Mouse (Mus musculus) forebrain, embryonic 14.5 days (tissue): ENCODE data around the gene Gabarap. TPM values are rescaled to one million over a fixed set of nuclear protein-coding genes. Genes with fewer than 3 reads are reported as not detected.

Source experiments
- ATAC-seq: fragments of 200-750 bp; cut with Nextera tagmentation; 2 replicates; pipeline ENCODE4 v1.8.0; 2017; ENCODE audit warnings: mild to moderate bottlenecking, moderate library complexity
- DNase-seq: peaks from one replicate; pipeline ENCODE4 v3.0.0-alpha.2; 2015; ENCODE audit warnings: low spot score
- H3K27ac ChIP-seq: fragments of 300-500 bp; sonication (generic); 2 replicates; pipeline ENCODE4 v1.5.1; 2014; ENCODE audit warnings: low read depth, mild to moderate bottlenecking, control low read depth, low read length, moderate library complexity
- H3K27me3 ChIP-seq: fragments of 300-500 bp; sonication (generic); replicated peaks from 2 replicates; pipeline ENCODE4 v1.6.1; 2014; ENCODE audit warnings: low read length, control low read depth, mixed read lengths; ENCODE audit not compliant: control insufficient read depth, insufficient read depth
- H3K36me3 ChIP-seq: fragments of 300-500 bp; sonication (generic); 2 replicates; pipeline ENCODE4 v1.6.1; 2014; ENCODE audit warnings: low read length, control low read depth; ENCODE audit not compliant: control insufficient read depth, insufficient read depth
- H3K4me1 ChIP-seq: fragments of 300-500 bp; sonication (generic); 2 replicates; pipeline ENCODE4 v1.6.1; 2014; ENCODE audit warnings: antibody characterized with exemption, low read length, control low read depth; ENCODE audit not compliant: control insufficient read depth, insufficient read depth
- H3K4me2 ChIP-seq: fragments of 300-500 bp; sonication (generic); 2 replicates; pipeline ENCODE4 v1.6.1; 2014; ENCODE audit warnings: mild to moderate bottlenecking, control low read depth, low read length
- H3K4me3 ChIP-seq: fragments of 300-500 bp; sonication (generic); 2 replicates; pipeline ENCODE4 v1.5.1; 2014; ENCODE audit warnings: low read depth, low read length, control low read depth
- H3K9ac ChIP-seq: fragments of 300-500 bp; sonication (generic); 2 replicates; pipeline ENCODE4 v1.6.1; 2014; ENCODE audit warnings: mild to moderate bottlenecking, low read length, control low read depth, moderate library complexity
- H3K9me3 ChIP-seq: fragments of 300-500 bp; sonication (generic); replicated peaks from 2 replicates; pipeline ENCODE4 v1.6.1; 2016; ENCODE audit warnings: low read length, control low read depth, mixed read lengths; ENCODE audit not compliant: control insufficient read depth
- WGBS: fragments of 180-500 bp; shearing (Covaris S2); extraction: QIAGEN DNeasy Blood & Tissue Kit; methylation state at CpG from one replicate; pipeline ENCODE4 v1.1.7; 2014; 5-methylcytosine and 5-hydroxymethylcytosine counted together
- polyA plus RNA-seq: library from polyadenylated mRNA; unstranded; fragments of >200 nt; fragmentation: Nextera tagmentation; extraction: Ambion mirVana; gene quantifications from 2 replicates; pipeline ENCODE4 v1.2.1, GENCODE M21; 2014

Gabarap gene
- polyA plus RNA-seq, 1 experiment from 2014 or later: 779 TPM

- H3K4me3 ChIP-seq: peak overlapping the region; percentile 31
- 18% methylated on average over 12 of the region's 12 CpGs for WGBS
- H3K9me3 ChIP-seq: no peaks in the 10 kb centered on the region
- peak overlapping the region; percentile 59 for H3K9ac ChIP-seq
- peaks cover 58% of the 10 kb centered on the region for H3K4me1 ChIP-seq
- no peaks in the 10 kb centered on the region for H3K27me3 ChIP-seq
- no peak for DNase-seq
- peak overlapping the region; percentile 98 for H3K27ac ChIP-seq
- H3K36me3 ChIP-seq: peaks cover 32% of the 10 kb centered on the region
- H3K4me2 ChIP-seq: peak overlapping the region; percentile 59
- ATAC-seq: peak; percentile 3; the same call in 1 of the 2 replicates
Observed at GRCm38 (mm10) chr11:70028401-70029129, 37.6 kb downstream of the Gabarap start.

GRCm38 (mm10) chr11:70029130-70029801, 38.3 kb downstream of the Gabarap start:
- under 1% methylated on average over 20 of the region's 20 CpGs for WGBS

GRCm38 (mm10) chr11:70029829-70030550, 39.0 kb downstream of the Gabarap start:
- H3K27me3 ChIP-seq: no peaks in the 10 kb centered on the region
- H3K27ac ChIP-seq: peak overlapping the region; percentile 98
- peak overlapping the region; percentile 59 for H3K4me2 ChIP-seq
- DNase-seq (peak; percentile 76), ATAC-seq (peak; percentile 67)
- H3K4me1 ChIP-seq: peaks cover 48% of the 10 kb centered on the region
- peak overlapping the region; percentile 31 for H3K4me3 ChIP-seq
- H3K9me3 ChIP-seq: no peaks in the 10 kb centered on the region
- WGBS: 22% methylated on average over 11 of the region's 11 CpGs
- peak overlapping the region; percentile 59 for H3K9ac ChIP-seq
- peaks cover 43% of the 10 kb centered on the region for H3K36me3 ChIP-seq

More at GRCm38 (mm10) chr11:70029130-70029801, 38.3 kb downstream of the Gabarap start:
- Histone ChIP-seq H3K9ac (peak overlapping the region; percentile 59), H3K4me3 (peak overlapping the region; percentile 31), H3K9me3 (no peaks in the 10 kb centered on the region), H3K4me1 (peaks cover 53% of the 10 kb centered on the region), H3K36me3 (peaks cover 39% of the 10 kb centered on the region), H3K27ac (peak overlapping the region; percentile 98), H3K4me2 (peak overlapping the region; percentile 59), H3K27me3 (no peaks in the 10 kb centered on the region)
- DNase-seq: peak; percentile 99
- ATAC-seq: peak; percentile 92

GRCm38 (mm10) chr11:70030651-70031320, 39.8 kb downstream of the Gabarap start:
- 93% methylated on average over 28 of the region's 28 CpGs for WGBS
- Histone ChIP-seq H3K9me3 (no peaks in the 10 kb centered on the region), H3K36me3 (peaks cover 43% of the 10 kb centered on the region), H3K9ac (peak overlapping the region; percentile 59), H3K4me1 (peaks cover 43% of the 10 kb centered on the region), H3K27me3 (no peaks in the 10 kb centered on the region), H3K4me3 (peak overlapping the region; percentile 31), H3K27ac (peak overlapping the region; percentile 98), H3K4me2 (peak overlapping the region; percentile 59)
- no peak for ATAC-seq
- no peak for DNase-seq

- Histone ChIP-seq H3K4me1 (peaks cover 38% of the 10 kb centered on the region), H3K27me3 (no peaks in the 10 kb centered on the region), H3K4me3 (no peak overlapping the region), H3K4me2 (no peak overlapping the region), H3K36me3 (peaks cover 43% of the 10 kb centered on the region), H3K9me3 (no peaks in the 10 kb centered on the region), H3K27ac (no peak overlapping the region), H3K9ac (no peak overlapping the region)
- 95% methylated on average over 11 of the region's 11 CpGs for WGBS
- ATAC-seq (no peak), DNase-seq (no peak)
Observed at GRCm38 (mm10) chr11:70031321-70031670, 40.4 kb downstream of the Gabarap start.

GRCm38 (mm10) chr11:70038174-70038573, 47.2 kb downstream of the Gabarap start:
- Histone ChIP-seq H3K9ac (no peak overlapping the region), H3K36me3 (peaks cover 71% of the 10 kb centered on the region), H3K27me3 (no peaks in the 10 kb centered on the region), H3K4me3 (no peak overlapping the region), H3K4me1 (no peaks in the 10 kb centered on the region), H3K9me3 (no peaks in the 10 kb centered on the region), H3K4me2 (no peak overlapping the region), H3K27ac (no peak overlapping the region)
- WGBS: 79% methylated on average over 7 of the region's 7 CpGs
- ATAC-seq (no peak), DNase-seq (no peak)

- no peak for DNase-seq
- Histone ChIP-seq H3K36me3 (peaks cover 71% of the 10 kb centered on the region), H3K4me3 (no peak overlapping the region), H3K27ac (no peak overlapping the region), H3K4me2 (no peak overlapping the region), H3K9me3 (no peaks in the 10 kb centered on the region), H3K27me3 (no peaks in the 10 kb centered on the region), H3K4me1 (no peaks in the 10 kb centered on the region), H3K9ac (no peak overlapping the region)
- ATAC-seq: no peak
- 91% methylated on average over 10 of the region's 10 CpGs for WGBS
Observed at GRCm38 (mm10) chr11:70039631-70040030, 48.7 kb downstream of the Gabarap start.

- 92% methylated on average over 7 of the region's 7 CpGs for WGBS
- no peak for ATAC-seq
- Histone ChIP-seq H3K27ac (no peak overlapping the region), H3K4me3 (no peak overlapping the region), H3K4me2 (no peak overlapping the region), H3K9ac (no peak overlapping the region), H3K9me3 (no peaks in the 10 kb centered on the region), H3K4me1 (no peaks in the 10 kb centered on the region), H3K27me3 (no peaks in the 10 kb centered on the region), H3K36me3 (peaks cover 76% of the 10 kb centered on the region)
- DNase-seq: no peak
Observed at GRCm38 (mm10) chr11:70040184-70040583, 49.2 kb downstream of the Gabarap start.
